Mouse (Mus musculus) frontal cortex, postnatal 14 days (tissue): ENCODE measurements at regions not wholly inside any gene's neighbourhood (a gene's known extent, or its start where the extent isn't known, plus 50 kb on each side); places are given as distances from the start of the nearest gene placed in this dataset.
A peak's percentile ranks its signal among the peaks of the same experiment; 100 is the strongest.
"Not testable (repeated sequence)": the region's sequence is repeated elsewhere in the genome, so short reads cannot be mapped to it uniquely, and the experiment has no call there.

ENCODE experiments used
- DNase-seq, 2 experiments: peaks; one replicate each; pipeline ENCODE4 v3.0.0; 2022; ENCODE audit warnings: low spot score in 2 of 2

GRCm38 (mm10) chr10:96685991-96686601, 69.3 kb downstream of the Btg1 start:
- DNase-seq: no peak

DNA sequence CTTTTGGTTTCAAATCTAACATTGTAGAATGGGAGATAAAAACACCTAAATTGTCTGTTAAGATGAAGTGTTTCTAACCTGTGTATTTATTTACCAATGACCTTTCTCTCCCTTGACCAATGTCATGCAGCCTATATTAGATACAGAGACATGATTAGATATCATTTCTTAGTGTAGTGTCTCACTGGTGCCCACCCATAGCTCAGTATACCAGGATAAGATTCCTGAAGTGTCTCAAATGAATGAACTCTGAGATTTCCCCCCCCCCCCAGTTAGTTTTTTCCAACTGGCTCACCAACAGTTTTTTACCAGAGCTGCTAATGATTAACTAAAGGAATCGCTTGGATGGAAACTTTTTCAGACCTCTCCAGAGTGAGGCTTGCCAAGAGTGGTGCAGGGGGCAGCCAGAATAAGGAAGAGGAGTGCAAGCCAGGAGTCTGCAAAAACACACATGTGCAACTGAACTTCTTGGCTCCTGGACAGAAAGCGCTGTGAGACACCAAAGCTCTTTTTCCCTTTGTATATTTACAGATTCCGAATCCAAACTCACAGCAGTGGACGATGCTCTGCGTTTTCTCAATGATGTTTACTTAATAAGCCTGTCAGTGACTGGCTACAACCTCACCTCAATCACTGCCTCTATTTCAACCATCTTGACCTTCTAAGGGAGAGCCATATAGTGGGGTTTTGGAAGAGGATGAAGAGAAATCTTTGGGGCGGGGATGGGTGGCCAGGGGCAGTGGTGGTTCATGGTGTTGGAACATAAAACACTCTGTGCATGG, 70.0 kb downstream of the Btg1 start:
- no peak for DNase-seq

DNA sequence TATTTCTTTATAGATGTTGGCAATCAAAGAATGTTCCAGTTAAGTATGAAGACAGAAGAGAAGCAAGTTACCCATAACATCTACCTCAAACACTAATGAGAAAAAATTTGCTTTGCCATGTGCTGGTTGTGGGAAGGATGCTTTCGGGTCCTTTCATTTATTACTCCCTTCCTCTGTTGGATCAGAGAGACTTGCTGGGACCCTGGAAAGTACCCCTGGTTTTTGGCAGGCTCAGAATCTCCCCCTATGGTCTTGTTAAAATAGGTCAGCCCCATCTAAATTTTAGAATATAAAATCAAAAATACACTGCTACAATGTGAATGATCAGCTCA, 70.6 kb downstream of the Btg1 start:
- DNase-seq: no peak

- DNase-seq: no peak
Measured at GRCm38 (mm10) chr10:96689976-96690867, 73.4 kb downstream of the Btg1 start.

GRCm38 (mm10) chr10:96690868-96691302, 74.1 kb downstream of the Btg1 start:
- DNase-seq: no peak

GRCm38 (mm10) chr10:96691319-96691870, 74.6 kb downstream of the Btg1 start:
- DNase-seq: no peak

- no peak for DNase-seq
Measured at GRCm38 (mm10) chr10:96692821-96693220, 76.0 kb downstream of the Btg1 start.

GRCm38 (mm10) chr10:96693766-96694165, 77.0 kb downstream of the Btg1 start:
- DNase-seq: no peak

DNA sequence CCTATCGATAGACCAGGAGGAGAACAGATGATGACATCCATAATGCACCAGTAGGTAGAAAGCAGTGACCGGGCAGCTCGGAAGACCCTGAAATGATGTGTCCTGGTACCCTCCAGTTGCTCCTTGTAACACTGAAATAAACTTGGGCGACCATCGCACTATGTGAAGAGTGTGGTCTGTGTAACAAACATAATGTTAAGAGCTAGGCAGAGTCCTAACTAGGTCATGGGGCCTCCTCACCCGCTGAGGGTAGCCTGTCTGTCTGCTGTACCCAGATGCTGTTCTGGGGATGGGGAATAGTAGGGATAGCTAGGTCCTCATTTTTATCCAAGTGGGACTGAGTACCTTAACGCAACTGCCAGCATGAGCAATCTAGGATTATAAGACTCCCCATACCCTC, 79.8 kb downstream of the Btg1 start:
- DNase-seq: no peak

GRCm38 (mm10) chr10:96697781-96698180, 81.0 kb downstream of the Btg1 start:
- no peak for DNase-seq

- DNase-seq: no peak
Measured at GRCm38 (mm10) chr10:96706656-96707055, 89.8 kb downstream of the Btg1 start.

GRCm38 (mm10) chr10:96708471-96708870, 91.7 kb downstream of the Btg1 start:
- no peak for DNase-seq

DNA sequence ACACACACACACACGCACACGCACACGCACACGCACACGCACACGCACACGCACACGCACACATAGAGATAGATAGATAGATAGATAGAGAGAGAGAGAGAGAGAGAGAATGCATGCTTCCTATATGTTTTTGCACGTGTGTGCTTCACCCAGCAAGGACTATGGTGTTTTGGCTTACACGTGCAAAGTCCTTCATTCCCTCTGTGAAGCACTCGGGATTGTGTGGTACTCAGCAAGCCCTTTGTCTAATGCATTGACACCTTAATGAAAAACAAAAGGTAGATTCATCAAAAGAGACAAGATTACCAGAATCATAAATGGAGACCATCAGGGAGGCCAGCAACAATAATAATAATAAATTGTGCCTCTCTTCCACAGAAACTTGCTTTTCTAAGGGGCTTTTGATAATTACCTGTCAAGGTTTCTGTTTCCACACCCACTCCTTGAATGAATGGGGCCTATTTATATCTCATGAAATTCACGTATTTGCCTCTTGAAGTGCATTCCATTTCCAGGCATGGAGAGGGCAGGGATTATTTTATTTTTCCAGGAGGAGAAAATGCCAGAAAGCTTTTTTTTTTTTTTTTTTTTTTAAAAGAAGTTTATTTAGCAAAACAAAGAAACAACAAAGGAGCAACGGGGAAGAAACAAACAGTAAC, 93.0 kb downstream of the Btg1 start:
- DNase-seq: no peak

DNA sequence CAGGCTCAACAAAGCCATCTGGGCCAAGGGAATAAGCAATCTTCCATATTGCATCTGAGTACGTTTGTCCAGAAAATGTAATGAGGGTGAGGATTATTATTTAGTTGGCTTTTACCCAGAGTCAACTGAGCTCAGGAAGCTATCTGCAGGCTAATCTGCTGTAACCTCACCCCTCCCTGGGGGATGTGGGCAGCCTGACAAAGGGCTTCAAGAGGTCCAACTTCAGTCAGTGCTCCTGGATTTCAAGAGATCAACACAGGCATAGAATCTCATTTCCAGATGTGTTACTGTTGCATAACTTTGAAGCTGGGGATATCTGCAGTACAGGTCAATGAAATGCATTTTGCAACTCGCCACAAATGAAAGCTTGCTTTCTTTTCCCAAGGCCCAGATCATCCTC, 95.2 kb downstream of the Btg1 start:
- DNase-seq: no peak

DNA sequence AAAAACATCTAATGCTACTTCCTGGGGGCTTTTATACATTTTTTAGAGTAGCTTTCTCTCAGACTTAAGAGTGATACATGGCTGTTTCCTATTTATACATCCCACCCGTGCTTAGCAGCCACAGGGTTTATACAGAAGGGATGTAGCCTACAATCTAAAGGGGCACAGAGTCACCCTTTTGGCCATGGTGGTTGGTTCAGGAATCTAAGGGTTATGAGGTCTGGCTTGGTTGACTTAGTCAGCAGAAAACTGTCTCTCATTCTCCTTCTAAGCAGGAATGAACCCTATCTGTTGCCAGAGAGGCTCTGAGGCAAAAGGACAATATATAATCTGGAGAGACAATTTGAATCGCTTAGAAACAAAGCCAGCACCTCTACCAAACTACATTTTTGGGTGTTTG, 97.9 kb downstream of the Btg1 start:
- DNase-seq: no peak

DNA sequence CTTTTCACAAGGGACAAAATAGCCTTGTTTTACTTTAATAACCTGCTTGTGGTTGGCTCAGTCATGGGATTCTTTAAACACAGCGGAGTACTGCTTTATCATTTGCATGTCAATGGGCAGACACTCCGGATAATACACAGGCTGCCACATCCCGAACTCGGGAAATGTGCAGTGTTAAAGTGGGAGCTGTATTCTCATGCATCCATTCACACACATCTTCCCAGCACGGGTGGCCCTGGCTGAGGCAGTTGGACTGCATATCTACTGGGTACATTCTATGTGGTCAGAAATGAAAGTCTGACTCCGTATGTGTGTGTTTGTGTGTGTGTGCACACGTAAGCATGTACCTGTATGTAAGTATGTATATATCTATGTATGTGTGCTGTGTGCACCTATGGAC, 100.5 kb downstream of the Btg1 start:
- no peak for DNase-seq

DNA sequence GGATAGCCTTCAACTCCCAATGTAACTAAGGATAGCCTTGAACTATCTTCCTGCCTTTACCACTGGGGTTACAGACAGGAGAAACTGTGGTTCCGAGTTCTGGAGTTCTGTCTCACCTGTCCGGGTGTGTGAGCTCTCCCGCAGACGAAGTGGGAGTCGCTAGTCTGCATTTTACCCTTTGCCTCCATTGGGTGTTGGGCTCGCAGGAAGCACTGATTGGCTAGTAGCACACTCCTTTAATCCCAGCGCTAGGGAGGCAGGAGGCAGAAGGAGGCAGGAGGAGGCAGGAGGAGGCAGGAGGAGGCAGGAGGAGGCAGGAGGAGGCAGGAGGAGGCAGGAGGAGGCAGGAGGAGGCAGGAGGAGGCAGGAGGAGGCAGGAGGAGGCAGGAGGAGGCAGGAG, 101.9 kb downstream of the Btg1 start:
- DNase-seq: not testable (repeated sequence)

DNA sequence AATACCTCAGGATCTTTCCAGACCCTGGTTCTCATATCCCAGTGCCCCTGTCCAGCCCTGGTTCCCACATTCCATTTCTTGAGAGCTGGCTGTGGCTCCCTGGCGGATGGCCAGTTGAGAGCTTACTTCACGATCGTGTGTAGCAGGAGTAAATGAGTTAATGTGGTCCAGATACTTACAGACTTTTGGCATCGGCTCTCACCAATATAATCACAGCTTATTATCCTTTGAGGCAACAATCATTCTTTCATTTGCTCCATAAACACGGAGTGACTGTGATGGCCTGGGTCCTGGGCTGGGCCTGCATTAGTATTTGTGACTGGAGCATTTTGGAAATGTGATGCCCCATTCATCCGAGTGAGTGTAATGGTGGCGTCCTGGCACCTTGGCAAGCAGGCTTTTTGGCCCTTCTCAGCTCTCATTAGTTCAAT, 103.5 kb downstream of the Btg1 start:
- DNase-seq: peak in 1 of 2 experiments; percentile 13

GRCm38 (mm10) chr10:96720956-96721688, 104.3 kb downstream of the Btg1 start:
- no peak for DNase-seq

DNA sequence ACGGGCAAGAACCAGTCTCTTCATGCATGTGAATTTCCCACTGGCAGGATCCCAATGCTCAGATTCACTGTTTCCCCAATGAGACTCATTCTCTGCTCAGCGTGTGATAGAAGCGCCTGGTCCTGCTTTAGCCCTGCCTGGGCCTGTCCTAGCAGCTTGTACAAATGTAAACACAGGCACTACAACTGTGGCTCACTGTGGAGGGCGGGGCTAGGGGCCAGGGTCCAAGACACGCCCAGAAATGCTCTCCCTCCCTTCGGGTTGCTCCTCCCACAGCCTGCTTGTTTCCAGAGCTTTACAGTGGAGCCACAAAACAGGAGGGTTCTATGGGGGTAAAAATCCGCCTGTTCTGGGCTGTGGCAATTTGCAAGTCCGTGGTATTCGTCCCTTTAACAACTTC, 105.7 kb downstream of the Btg1 start:
- DNase-seq: peak in 1 of 2 experiments; percentile 7

DNA sequence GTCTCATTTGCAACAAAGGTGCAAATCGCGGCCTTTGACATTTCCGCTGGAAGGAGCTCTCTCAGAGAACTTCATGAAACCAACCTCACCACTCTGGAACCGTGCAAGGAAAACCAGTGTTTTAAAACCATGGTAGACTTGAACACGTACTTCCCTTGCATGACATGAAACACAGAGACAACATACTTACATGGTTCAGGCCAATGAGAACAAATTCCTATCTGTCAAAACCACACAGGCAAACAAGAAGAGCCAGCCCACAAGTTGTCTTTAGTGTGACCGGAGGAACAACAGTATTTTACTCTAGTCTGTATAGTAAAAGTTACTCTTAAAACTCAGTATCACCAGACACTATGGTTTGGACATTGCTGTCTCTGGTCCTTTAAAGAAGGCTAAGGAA, 106.3 kb downstream of the Btg1 start:
- no peak for DNase-seq
